Comparison of ENCODE assay signal across 15 mouse cellular contexts in genomic region chr3:55392605-55393004, GRCm38 (mm10).
DNase-seq lines count a peak whose midpoint lies in the region; TF ChIP-seq lines count a peak whose summit lies in the region.
"Had no signal": no experiment of that assay in that cellular context is flagged by ENCODE, and none has a peak within 500 bp of the region (broad histone marks: within the 10 kb centered on the region; RNA-seq: fewer than 3 reads in every experiment).

No protein-coding gene starts in this region.

- 0 out of 2 replicates have a peak overlapping the region, but pooled peaks have one; percentile 1 for H3K27ac ChIP-seq in left cerebral cortex, adult 2 months
- H3K27ac ChIP-seq: forebrain, embryonic 12.5 days; hindbrain, embryonic 13.5 days; limb, embryonic 12.5 days; midbrain, embryonic 15.5 days; neural tube, embryonic 12.5 days had no signal

- peak; percentile 23 to 64 for DNase-seq in gastrocnemius, postnatal 4 days (ENCODE audit: low spot score in 2 of 2)
- no peak for DNase-seq in gastrocnemius, postnatal 36 days
- DNase-seq in left cerebral cortex, adult 2 months (ENCODE audit: extremely low spot score in 1 of 2, low spot score in 2 of 2), result no peak
- no peak for DNase-seq in left cerebral cortex, adult 8-10 months (ENCODE audit: low spot score in 2 of 2)
- peak; percentile 37 for DNase-seq in 3T3-L1 (ENCODE audit: low read depth, low spot score)
- DNase-seq in heart, postnatal 4 days, result peak; percentile 52
- no peak for DNase-seq in c-Kit-positive CD71-positive TER-119-positive erythroid progenitor cells, embryonic 14.5 days (ENCODE audit: low spot score)
- no peak for DNase-seq in B cell, adult 2 months
- DNase-seq: cerebellum, adult 9-11 months; thymus, postnatal 14 days had no signal

- intact Hi-C loops in gastrocnemius, postnatal 36 days (cut with DNase I), result no loop called here
- intact Hi-C loops in left cerebral cortex, adult 2 months (cut with DNase I), result no loop called here

- no peak overlapping the region for H3K4me3 ChIP-seq in left cerebral cortex, adult 2 months
- H3K4me3 ChIP-seq: forebrain, embryonic 12.5 days; hindbrain, embryonic 13.5 days; limb, embryonic 12.5 days; midbrain, embryonic 15.5 days; neural tube, embryonic 12.5 days had no signal

- no peak for TF ChIP-seq CTCF in left cerebral cortex, adult 2 months (IDR thresholded peaks at IDR 0.05)

Comparison
In these comparisons a context has a peak if more than half of its experiments do, and no peak if none do; other contexts are left out.
1. DNase-seq: peak in gastrocnemius, postnatal 4 days (2 of 2), 3T3-L1 (single experiment) and heart, postnatal 4 days (single experiment); none in gastrocnemius, postnatal 36 days (0 of 2), left cerebral cortex, adult 2 months (0 of 2), left cerebral cortex, adult 8-10 months (0 of 2), c-Kit-positive CD71-positive TER-119-positive erythroid progenitor cells, embryonic 14.5 days (single experiment) and B cell, adult 2 months (0 of 2).